Mouse (Mus musculus) heart, adult 18-20 months (tissue): Measurements from ENCODE around the gene A930009A15Rik. TPM values are rescaled to one million over a fixed set of nuclear protein-coding genes. Genes with fewer than 3 reads are reported as not detected.
A peak's percentile ranks its signal among the peaks of the same experiment; 100 is the strongest.

Source experiments
- DNase-seq, 2 experiments: peaks; one replicate each; pipeline ENCODE4 v3.0.0; 2021 to 2022; ENCODE audit warnings: mixed read lengths in 1 of 2
- total RNA-seq, 2 experiments: library from RNA; stranded (reverse); gene quantifications; 2 replicates each; pipeline ENCODE4 v1.2.3; 2021

A930009A15Rik gene
- total RNA-seq, 2 experiments from 2014 or later, result not detected

DNA sequence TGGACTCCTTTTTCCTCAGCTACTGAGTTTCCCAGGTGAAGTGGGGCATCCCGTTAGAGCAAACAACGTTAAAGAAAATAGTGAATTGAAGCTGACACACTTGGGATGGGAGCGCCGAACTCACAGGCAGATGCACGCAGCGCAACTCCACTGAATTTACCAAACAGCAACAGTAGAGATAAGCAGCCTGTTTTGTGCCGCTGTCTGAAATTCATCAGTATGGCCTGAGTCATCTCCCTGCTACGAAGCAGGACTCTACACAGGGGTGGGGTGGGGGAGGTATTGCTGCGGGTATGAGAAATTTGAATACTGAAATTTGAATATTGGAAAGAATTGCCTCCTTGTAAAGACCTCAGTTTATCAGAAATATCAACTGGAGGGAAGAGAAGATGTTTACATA, 12.2 kb downstream of the A930009A15Rik start:
- DNase-seq, result no peak

DNA sequence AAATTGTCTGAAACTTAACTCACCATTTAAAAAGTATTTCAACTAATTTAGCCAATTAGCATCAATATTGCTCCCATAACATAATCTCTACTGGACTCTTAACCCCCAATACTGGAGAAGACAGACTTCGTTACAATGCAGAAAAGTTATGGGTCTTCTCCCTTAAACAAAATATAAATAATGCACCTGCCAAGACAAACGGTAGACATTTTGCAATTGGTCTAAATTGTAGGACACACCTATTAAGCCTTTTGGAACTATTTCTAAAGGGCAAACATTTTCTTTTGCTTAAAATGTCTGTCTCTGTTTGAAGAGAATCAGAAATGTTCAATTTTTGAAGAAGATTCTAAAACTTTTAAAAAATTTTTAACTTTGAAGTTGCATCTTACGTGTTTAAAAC, 13.3 kb downstream of the A930009A15Rik start:
- DNase-seq, result no peak

- no peak for DNase-seq
These were observed 14.9 kb downstream of the A930009A15Rik start for GRCm38 (mm10) chr10:115584656-115585055.

DNA sequence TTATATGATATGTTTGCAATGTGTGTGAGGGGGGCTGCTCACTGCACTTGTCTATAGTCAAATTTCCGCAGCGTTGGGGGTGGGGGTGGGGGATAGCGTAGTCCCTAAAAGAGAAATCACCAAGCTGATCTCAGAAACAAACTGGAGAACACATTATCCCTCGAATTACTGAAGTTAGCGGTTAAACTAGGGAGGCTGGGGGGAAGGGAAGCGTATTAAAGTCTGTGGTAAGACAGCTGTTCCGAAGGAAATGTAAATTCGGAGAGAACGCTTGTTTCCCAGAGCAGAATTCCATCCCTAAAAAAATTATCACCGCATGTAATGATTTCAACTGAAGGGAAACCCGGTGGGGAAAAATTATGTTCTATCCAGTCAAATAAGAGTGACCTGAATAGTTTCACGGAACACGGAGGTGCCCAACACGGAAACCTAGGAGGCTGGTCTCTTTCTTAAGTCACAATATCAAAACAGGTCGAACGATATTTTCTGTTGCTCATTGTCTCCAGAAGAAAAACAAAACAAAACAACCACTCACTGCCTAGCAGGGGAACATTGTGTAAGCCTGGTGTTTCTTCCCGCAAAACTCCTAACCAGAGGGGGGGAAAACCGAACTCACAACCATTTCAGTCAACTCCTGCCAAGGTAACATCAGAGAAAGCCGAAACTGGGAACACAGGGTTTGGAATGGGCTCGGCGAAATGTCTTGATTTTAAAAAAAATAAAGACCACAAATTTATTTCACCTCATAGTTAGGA, 15.9 kb downstream of the A930009A15Rik start:
- DNase-seq, result no peak

GRCm38 (mm10) chr10:115586246-115587231, 16.8 kb downstream of the A930009A15Rik start:
- DNase-seq, result no peak

DNA sequence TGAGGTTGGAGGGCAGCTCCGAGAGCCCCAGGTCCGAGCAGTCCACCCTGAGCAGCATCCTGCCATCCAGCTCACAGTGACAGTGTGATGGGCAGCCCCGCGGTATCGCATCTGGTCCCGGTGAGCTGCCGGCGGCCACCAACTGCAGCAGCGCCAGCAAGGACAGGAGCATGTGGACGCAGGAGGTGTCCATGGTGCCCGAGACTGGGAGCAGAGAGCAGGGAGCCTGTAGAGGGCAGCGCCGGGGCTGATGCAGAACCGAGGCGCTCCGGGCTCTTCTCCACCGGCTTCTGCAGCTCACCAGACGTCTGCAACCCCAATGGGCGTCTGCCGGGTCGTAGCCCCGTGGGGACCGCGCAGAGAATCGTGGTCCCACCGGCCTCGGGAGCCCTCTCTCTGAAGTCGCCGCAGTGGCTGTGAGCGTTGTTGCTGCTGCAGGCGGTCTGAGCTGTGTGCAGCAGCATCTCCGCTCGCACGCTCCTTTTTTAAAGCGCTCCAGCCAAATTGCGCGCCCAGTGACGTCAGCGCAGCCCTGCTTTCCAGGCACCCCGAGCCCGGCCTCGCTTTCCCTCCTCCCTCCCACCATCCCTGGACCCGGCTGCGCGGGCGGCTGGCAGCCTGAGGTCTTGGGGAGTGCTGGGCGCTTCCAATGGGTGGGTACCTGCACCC, 17.6 kb downstream of the A930009A15Rik start, which contains the start of gene Lgr5:
Gene Lgr5 (minus strand): TSS at position 480 of the 669 bp plus-strand sequence.
- peak; percentile 26 to 28 for DNase-seq

GRCm38 (mm10) chr10:115587979-115588378, 18.2 kb downstream of the A930009A15Rik start:
- DNase-seq, result no peak

GRCm38 (mm10) chr10:115593221-115593620, 23.4 kb downstream of the A930009A15Rik start:
- no peak for DNase-seq

GRCm38 (mm10) chr10:115593651-115594050, 23.9 kb downstream of the A930009A15Rik start:
- DNase-seq, result no peak

GRCm38 (mm10) chr10:115595748-115596147, 26.0 kb downstream of the A930009A15Rik start:
- no peak for DNase-seq

- DNase-seq, result peak; percentile 25 to 57
These were observed 47.9 kb downstream of the A930009A15Rik start for GRCm38 (mm10) chr10:115617456-115618287.

- DNase-seq, result no peak
These were observed 48.6 kb downstream of the A930009A15Rik start for GRCm38 (mm10) chr10:115618288-115618856.

- DNase-seq, result no peak
These were observed 53.7 kb downstream of the A930009A15Rik start for GRCm38 (mm10) chr10:115623481-115623880.

DNA sequence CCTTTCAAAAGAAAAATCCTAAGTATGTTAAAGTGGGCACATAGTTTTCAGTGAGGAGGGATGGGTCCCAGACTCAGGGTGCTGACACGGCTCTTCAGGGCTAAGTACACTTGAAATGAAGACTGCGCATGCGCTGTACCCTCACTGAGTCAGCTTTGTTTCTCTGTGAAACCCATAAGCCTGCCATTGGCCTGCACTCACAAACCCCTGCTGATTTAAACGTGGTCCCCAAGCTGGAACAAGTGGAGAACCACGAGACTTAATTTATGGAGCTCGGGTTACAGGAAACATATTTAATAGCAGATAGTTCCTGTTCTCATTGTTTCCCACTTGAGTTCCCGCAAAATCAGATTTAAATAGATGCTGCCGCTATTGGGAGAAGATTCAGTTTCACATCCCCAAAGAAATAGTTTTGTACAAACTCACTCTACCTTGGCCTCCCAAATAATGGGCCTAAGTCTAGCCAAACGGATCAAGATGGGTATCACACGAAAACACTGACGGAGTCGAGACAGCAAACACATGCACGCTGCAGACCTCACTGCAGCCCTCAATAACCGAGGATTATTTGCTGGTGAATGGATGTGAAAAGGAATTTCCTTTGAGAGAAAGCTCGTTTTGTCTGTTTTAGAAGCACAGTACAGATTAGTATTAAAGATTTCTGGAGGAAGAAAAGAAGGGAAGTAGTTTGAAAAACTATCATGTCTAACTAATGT, 54.3 kb downstream of the A930009A15Rik start:
- no peak for DNase-seq

DNA sequence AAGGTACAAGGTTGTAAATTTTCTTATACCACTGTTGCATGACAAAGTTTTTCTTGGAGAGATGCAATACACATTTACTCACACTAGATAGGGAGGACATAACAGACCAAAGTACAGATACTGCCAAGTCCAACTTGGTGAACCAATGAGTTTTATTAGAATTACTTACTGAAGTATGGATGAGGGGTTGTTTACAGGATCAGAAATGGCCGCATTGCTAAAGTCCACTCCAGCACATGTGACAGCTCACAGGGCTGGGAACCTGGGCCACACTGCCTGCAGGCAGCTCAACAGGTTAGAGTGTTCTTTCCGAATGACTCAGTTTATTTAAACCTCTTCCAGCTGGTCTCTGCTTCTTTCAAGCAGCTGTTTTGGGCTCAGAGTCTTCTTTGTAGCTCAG, 55.2 kb downstream of the A930009A15Rik start:
- no peak for DNase-seq

DNA sequence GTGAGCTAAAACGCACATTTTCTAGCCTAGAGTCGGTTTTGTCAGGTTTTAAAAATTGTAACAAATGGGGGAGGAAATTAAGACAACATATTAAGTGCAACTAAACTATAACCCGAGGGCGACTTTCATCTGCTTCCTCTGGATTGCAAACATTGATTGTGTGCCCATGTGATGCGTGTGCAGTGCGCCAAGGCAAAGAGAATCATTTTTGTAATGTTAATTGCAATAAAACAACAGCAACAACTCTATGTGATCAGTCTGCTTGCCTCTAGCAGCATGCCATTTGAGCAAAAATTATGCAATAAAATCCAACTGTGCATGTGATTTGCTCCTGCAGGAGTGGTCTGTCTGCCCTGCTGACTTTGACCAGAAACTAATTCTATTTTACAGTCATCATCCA, 56.9 kb downstream of the A930009A15Rik start:
- DNase-seq, result no peak
